Mouse (Mus musculus): Measurements from ENCODE around the gene Apoc2. TPM values are rescaled to one million over a fixed set of nuclear protein-coding genes. Genes with fewer than 3 reads are reported as not detected.
"Not testable (repeated sequence)": the region's sequence is repeated elsewhere in the genome, so short reads cannot be mapped to it uniquely, and the experiment has no call there.

Apoc2 gene
- polyA plus RNA-seq, 1 experiment, result 1.1 TPM

DNA sequence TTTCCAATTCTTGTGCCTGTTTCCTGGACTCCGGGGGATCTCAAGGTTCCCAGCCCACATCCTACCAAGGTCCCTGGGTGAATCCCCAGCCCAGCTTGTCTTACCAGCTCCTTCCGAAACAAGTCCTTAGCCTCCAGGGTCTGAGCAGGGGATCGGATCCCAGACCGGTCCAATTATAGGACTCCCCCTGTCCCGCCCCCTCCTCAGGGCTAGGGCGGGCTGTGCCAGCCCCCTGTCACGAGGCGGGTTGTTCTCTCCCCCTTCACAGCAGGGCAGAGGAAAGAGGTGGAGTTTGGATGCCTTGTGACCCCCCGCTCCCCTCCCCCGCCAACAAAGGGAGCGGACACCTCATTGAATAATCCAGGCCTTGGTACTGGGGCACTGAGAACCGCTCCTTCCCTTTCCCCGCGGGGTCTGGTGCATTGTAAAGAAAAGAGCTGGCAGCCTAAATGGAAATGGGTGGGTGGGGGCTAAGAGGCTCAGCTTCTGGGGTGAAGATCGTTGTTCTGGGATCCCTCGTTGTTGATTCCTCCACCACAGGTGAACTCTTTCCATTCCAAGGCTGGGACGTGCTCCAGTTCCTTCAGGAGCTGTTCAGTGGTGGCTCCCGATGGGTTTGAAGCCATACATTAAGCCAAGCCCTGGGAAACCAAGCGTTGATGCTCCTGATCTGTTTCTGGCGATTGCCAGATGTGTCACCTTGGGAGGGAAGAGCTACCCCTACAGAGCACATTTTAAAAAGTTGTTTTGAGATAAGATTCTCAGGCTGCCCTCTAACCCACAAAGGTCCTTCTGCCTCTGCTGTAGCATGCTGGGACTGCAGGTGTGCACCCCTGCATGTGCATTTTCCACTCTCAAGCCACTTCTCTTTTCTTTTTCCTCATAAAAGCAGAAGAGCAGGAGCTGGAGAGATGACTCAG lies 21.4 kb upstream of the Apoc2 start, which contains the start of gene Apoe:
TSS of gene Apoe (minus strand) at position 282 of the 920 bp plus-strand sequence.
- DNase-seq (ENCODE audit: low spot score), result no peak

DNA sequence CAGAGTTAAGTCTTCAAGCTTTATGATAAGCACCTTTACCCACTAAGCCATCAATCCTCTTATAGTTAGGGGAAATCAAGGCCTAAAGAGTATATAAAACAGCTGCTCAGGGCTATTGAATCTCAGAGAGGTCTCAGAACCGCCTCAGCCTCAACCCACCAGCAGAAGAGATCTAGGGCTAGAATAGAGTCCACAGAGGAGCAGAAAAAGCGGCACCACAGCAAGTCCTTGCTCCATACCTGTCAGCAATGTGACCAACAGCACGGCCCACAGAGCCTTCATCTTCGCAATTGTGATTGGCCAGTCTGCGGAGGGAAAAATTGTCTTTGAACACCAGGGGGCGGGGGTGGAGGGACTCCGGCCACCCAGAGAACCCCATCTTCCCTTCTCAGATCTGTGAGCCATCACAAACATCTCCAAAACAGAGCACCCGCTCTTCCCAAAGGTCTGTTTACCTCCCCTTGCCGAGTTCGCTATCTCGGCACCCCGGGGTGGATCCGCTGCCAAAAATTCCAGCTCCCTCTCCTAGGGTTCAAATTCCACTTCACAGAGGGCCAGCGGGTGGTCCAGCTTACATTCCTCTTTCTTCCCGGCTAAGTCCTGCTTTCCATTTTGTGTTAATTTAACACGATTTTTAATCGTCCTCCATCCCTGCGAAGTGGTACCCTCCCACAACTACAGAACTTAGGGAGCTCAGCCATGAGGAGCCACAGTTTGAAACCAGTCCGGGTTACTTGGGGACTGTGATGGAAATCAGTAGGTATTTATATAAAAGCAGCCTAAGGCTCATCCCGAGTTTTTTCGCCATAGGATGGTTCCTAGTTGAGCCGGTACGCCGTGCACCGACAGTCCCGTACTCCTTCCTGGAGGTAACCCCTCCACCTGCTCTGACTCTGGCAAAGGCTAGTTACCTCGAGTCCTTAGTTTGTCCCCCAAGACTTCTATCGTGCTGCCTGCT lies 20.5 kb upstream of the Apoc2 start:
- no peak for DNase-seq (ENCODE audit: low spot score)

DNA sequence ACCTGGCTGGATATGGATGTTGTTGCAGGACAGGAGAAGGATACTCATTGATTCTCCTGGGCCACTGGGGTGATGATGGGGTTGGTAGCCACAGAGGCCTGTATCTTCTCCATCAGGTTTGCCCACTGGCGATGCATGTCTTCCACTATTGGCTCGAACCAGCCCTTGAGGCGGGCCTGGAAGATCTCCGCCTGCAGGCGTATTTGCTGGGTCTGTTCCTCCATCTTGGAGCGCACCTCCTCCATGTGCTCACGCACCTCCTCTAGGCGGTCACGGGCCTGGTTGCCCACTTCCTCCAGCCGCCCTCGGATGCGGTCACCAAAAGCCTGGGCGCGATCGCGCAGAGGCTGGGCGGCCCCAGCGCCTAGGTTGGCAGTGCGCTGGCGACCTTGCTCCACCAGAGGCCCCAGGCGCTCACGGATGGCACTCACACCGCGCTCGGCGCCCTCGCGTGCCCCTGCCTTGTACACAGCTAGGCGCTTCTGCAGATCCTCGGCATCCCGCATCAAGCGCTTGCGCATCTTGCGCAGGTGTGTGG lies 18.7 kb upstream of the Apoc2 start:
- no peak for DNase-seq (ENCODE audit: low spot score)

DNA sequence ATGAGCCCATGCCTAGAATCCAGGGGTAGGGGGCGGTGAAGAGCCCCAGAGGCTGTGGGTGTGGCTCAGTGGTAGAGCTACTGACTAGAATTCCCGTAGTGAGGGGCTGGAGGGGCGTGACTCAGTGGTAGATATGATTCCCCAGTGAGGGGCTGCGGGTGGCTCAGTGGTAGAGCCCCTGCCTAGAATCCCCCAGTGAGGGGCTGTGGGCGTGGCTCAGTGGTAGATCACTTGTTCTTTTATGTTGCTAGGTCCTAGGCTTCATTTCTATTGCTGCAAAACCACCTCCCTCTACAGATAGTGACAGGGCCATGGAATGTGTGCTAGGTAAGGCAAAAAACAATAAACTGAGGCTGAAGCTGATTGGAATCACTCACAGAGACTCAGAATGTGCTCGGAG lies 18.1 kb upstream of the Apoc2 start:
- DNase-seq (ENCODE audit: low spot score), result no peak

DNA sequence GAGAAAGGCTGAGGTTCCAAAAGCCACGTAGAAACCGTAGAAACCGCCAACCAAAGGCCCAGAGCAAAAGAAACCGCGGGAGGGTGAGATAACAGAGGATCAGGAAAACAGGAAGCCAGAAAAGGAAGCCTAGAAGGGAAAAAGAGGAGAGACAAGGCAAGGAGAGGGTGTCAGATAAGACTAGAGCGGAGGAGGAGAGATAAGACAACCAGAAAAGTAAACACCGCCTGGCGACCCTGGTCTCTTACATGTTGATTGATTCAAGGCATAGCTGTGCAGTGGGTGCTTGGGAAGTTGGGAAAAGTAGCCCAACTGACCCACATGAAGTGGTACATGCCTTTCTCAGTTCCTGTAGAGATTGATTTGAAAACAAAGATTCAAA lies 17.5 kb upstream of the Apoc2 start:
- no peak for DNase-seq (ENCODE audit: low spot score)

DNA sequence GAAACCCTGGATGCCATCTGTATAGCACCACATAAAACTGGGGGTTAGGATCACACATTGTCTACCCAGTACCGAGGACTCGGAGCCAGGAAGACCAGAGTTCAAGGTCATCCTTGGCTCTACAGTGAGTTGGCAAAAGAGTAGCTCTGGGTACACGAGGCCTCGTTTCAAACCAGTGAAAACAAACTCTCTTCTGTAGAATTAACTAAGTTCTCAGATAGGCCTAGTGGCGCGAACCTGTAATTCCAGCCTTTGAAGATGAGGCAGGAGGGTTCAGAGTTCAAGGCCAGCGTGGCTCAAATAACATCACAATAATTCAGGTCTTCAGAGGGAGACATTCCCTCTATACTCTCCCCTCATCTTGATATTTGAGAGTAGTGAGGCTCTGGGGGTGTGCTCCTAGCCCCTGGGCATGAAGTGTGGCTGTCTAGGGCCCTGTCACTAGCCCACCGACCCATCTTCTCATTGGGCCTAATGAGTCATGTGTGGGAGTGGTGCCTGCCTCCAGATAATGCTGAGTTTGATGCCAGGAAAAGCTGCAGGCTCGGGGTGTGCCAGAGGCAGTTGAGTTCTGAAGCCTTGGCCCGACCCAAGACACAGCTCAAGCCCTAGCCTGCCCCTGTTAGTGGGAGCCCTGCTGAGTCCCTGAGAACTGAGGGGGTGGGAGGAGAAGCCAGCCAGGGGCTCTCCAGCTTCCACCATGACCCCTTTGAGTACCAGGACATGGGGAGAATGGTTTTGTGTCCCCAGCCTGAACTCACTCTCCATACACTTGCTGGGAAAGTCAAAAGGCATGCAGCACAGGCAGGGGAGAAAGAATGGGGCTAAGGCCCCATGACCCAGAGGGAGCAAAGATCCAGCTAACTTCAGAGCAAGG lies 16.8 kb upstream of the Apoc2 start:
- DNase-seq (ENCODE audit: low spot score), result no peak

DNA sequence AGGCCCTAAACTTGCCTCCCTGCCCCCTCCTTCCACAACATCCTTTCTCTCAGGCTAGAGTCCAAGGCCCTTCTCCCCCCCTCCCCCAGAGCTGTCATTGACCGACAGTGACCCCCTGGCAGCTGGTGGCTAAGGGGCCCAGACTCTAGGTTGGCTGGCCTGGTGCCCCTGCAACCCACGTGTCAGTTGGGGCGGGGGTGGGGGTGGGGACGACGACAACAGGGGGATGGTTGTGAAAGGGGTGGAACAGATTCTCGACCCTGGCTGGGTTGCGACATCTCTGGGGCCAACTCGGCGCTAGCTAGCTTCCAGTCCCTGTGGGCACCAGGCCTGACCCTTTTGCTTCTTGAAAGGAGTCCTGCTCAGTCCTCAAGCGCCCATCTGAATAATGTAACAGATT lies 15.7 kb upstream of the Apoc2 start:
- no peak for DNase-seq (ENCODE audit: low spot score)

DNA sequence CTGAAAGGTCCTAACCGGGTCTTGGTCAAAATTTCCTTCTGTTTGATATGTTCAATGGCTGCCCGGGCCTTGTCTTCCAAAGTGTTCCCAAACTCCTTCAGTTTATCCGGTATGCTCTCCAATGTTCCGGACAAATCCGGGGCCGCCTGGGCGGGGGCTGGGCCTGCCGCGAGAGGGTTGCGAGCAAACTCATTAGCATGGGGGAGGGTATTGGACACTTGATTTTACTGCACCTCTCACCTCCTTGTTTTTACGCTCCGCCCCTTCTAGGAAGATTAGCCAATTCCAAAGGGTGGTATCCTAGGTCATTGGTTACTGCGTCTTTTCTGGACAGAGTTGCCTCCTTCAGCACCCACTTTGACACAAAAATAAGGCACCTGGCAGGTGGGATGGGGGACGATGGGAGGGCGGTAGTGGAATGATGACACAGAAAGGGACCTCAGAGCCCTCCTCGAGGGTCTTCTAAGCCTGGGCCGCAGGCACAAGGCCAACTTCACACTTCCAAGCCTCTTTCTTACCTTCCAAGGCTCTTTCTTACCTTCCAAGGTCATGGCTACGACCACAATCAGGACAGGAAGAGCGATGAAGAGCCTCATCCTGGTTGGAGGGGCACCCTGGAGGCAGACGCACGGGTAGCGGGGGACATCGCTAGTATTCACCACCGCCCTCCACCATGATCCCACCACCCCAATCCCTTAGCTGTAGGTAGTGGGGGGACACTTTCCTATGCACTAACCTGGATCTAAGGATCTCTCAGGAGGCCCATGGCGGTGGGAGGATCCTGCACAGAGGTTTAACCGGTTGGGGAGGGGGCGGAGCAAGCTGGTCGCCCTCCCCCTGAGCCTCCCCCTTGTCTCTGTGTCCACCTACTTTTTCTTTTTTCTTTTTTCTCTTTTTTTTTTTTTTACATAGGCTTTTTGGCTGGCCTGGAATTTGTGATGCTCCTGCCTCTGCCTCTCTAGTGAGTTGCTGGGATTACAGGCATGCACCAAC lies 14.4 kb upstream of the Apoc2 start, which contains the start of gene Apoc1:
TSS of gene Apoc1 (minus strand) at position 788 of the 993 bp plus-strand sequence.
- no peak for DNase-seq (ENCODE audit: low spot score)

DNA sequence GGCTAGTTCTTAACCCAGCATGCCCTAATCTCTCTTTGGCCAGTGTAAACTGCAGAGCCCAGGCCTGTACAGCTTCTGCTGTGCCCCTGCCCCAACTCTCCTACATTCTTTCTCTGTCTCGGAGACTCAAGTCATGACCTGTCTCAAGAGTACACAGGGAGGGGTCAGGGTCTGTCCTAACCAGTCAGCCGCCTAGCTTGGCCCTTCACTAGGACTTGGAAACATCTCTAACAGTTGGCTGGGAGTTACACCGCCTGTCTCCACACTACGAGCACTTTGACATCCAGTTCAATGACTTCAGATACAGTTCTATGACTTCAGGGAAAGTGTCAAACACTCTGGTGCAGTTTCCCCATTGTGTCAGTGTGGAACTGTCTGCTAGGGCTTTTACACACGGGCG lies 13.7 kb upstream of the Apoc2 start:
- no peak for DNase-seq (ENCODE audit: low spot score)

DNA sequence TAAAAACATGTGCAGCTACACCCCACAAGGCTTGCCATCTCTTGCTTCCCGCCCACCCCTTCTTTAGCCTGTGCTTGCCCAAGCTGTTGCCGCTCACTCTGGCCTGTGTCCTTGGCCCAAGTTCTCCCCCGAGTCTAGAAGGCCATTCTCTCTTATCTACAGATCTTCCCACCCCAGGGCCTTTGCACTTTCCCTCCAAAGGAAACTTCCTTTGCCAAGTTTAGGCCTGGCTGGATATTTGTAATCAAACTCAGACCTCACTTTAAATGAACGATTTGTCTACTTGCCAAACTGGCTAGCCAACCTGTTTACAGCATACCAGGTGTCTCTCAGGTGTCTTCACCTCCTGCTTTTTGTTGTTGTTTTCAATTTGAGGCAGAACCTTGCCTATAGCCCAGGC lies 13.1 kb upstream of the Apoc2 start:
- DNase-seq (ENCODE audit: low spot score), result no peak

DNA sequence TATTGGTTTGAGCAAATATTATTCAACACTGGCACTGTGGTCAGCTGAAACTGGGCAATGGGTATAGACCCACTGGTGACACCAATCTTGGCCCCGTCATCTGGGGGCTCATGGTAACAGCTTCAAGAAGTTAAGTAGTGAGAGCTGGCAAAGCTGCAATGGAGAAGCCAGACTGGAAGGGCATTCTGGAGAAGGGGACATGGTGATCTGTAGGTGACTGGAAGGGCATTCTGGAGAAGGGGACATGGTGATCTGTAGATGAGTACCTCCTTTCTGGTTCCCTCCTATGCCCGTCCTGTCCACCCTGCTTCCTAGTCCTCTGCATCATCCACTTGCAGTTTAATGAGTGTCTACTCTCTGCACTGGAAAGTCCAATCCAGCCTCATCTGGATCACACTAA lies 10.9 kb upstream of the Apoc2 start:
- no peak for DNase-seq (ENCODE audit: low spot score)

DNA sequence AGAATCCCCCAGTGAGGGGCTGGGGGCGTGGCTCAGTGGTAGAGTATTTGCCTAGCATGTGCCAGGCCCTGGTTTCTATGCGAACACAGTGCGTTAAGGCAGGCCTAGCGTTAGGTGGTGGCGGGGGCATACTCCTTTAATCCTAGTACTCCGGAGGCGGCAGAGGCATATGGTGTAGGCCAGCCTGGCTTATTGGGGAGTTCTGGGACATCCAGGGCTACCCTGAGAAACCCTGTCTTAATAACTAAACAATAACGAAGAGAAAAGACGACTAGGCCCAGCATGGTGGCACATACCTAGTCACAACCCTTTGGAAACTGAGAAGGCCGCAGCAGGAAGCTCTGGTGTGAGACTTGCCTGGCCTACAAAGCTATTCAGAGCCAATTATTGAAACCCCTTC lies 10.4 kb upstream of the Apoc2 start:
- no peak for DNase-seq (ENCODE audit: low spot score)

DNA sequence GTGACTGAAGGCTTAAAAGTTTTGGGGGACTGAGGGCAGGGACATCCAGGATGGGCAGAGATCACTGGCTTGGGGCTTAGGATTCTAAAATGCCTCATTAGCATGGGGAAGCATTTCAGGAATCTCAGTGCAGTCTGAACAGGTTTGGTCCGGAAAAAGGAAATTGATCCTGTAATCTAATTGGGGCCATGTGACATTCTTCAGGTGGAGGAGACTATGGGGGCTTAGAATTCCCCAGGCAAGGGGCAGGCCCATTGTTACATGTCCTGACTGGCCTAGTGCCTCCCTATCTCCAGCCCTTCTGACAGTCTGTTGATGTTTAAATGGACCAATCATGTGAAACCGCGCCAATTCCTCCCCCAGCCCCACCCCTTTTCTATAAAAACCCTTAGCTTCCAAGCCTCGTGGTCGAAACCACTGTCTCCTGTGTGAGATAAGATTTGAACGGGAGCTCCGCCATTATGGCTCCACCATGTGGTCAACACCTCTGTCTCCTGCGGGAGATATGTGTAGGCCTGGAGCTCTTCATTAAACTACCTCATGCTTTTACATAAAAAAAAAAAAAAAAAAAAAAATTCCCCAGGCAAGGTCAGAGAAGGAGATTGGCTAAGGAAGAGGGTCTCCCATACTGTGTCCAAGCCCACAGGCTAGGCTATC lies 9.3 kb upstream of the Apoc2 start:
- DNase-seq (ENCODE audit: low spot score), result not testable (repeated sequence)

DNA sequence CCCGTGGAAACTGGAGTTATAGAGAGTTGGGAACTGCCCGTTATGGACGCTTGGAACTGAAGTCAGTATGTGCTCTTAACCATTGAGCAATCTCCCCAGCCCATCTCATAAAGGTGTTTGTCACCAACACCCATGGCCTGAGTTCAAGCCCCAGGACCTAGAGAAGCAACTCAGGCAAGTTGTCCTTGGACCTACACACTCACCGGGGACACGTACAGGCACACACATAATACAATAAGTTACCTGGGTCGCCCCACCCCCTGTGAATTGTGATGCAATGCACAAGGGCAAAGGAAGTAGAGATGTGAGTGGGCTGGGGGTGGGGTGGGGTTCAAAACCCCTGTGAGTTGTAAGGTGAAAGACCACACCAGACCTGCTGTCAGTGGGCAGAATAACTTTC lies 8.8 kb upstream of the Apoc2 start:
- DNase-seq (ENCODE audit: low spot score), result no peak

DNA sequence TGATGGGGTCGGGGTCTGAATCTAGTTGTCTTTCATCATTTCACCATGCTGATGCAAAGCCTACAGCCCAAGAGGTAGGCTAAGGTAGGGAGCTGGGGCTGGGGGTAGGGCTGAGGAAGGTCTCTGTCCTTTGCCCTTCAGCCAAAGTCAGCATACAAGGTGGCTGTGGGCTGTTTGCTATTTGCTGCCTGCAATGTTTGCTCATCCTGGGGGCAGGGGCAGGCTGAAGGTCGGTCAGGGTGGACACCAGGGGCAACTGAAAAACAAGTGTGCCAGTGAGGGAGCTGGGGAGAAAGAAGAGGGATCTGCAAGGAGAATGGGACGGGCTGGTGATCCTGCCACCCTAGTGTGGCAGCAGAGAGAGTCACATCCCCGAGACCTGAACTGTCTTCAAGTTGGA lies 7.6 kb upstream of the Apoc2 start:
- no peak for DNase-seq (ENCODE audit: low spot score)

DNA sequence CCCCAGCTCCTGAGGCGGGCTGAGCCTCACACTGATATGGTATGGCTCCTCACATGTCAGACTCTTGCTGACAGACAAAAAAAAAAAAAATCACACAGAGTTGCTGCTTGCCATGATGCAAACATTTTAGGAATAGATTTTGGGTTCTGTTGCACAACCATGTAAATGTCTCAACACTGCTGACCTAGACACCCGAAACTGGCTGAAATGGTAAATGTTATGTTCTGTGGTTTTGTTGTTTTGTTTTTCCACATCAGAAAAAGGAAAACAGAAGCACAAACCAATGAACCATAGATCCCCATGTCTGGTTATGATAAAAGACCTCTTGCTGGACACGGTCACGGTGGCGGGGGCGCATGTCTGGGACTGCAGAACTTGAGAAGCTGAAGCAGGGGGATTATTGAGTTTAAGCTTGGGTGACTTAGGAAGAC lies 6.0 kb upstream of the Apoc2 start:
- DNase-seq (ENCODE audit: low spot score), result no peak

DNA sequence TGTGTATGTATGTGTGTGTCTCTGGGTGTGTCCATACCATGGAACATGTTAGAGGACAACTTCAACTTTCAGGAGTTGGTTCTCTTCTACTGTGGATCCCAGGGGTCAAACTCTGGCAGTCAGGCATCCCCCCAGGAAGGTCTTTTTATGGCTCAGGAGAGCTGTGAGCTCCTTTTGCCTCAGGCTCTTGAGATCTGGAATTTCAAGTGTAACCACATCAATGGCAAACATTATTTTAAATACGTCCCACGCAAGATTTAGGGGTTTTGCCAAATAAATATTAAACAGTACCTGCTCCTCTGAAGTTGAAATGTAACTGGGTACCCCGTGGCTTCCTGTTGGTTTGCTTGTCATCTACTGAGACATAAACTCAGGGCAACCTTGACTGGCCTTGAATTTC lies 5.2 kb upstream of the Apoc2 start:
- no peak for DNase-seq (ENCODE audit: low spot score)

DNA sequence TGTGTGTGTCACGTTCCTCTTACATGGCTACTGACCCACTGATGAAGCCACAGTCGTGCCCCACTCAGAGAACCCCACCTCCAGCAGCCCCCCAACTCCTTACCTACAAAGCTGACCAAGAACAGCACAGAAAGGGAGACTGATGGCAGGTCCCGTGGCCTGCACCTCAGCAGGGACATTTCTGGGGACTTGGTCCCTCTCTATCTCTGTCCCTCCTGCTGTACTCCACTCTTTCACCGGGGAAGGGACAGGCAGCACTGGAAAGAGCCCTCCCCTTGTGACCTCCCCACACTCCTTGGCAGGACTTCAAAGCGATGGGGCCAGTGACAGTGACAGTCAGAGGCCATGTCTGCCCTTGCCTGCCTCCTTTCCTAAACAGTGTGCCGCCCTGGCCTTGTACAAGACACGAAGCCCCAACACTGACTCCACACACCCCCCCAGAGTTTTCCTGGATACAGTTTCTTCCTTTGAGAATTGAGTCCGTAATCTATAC lies 3.5 kb upstream of the Apoc2 start, which contains the start of the genes Gm44805 and Apoc4:
TSS of gene Gm44805 (minus strand) at position 222 of the 493 bp plus-strand sequence.
TSS of gene Apoc4 (minus strand) at position 278 of the 493 bp plus-strand sequence.
- no peak for DNase-seq (ENCODE audit: low spot score)

DNA sequence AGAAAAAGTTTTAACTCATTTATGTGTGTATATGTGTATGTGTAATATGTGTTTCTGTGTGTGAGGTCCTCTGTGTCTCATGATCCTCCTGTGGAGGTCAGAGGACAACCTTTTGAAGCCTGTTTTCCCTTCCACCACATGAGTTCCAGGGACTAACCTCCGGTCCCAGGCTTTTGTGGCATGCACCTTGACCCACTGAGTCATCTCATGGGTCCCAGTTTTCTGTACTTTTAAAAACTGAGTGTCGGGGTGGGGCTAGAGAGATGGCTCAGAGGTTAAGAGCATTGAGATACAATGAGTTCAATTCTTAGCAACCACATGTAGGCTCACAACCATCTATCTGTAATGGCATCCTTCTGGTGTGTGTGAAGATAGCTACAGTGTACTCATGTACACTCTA lies 3.0 kb upstream of the Apoc2 start:
- DNase-seq (ENCODE audit: low spot score), result no peak

Measured in urinary bladder, adult 2 months (tissue).